Mouse (Mus musculus): ENCODE measurements at regions not wholly inside any gene's neighbourhood (a gene's known extent, or its start where the extent isn't known, plus 50 kb on each side); places are given as distances from the start of the nearest gene placed in this dataset.
"Not testable (repeated sequence)": the region's sequence is repeated elsewhere in the genome, so short reads cannot be mapped to it uniquely, and the experiment has no call there.

GRCm38 (mm10) chr11:56505068-56505467 lies 464.3 kb upstream of the Nmur2 start:
- in situ Hi-C loops (cut with MboI, MseI): no loop called here

- in situ Hi-C loops (cut with MboI, MseI): no loop called here
Measured at GRCm38 (mm10) chr11:56514941-56515340, 474.1 kb upstream of the Nmur2 start.

- in situ Hi-C loops (cut with MboI, MseI): no loop called here
Measured at GRCm38 (mm10) chr11:56518486-56518885, 477.7 kb upstream of the Nmur2 start.

- in situ Hi-C loops (cut with MboI, MseI): no loop called here
Measured at GRCm38 (mm10) chr11:56550736-56551135, 460.5 kb upstream of the Gria1 start.

GRCm38 (mm10) chr11:56556332-56556731 lies 454.9 kb upstream of the Gria1 start:
- in situ Hi-C loops (cut with MboI, MseI): no loop called here

GRCm38 (mm10) chr11:56580028-56580427 lies 431.2 kb upstream of the Gria1 start:
- in situ Hi-C loops (cut with MboI, MseI): no loop called here

GRCm38 (mm10) chr11:56583054-56583453 lies 428.1 kb upstream of the Gria1 start:
- in situ Hi-C loops (cut with MboI, MseI): no loop called here

GRCm38 (mm10) chr11:56593435-56593834 lies 417.8 kb upstream of the Gria1 start:
- in situ Hi-C loops (cut with MboI, MseI): not testable (repeated sequence)

- in situ Hi-C loops (cut with MboI, MseI): no loop called here
Measured at GRCm38 (mm10) chr11:56603742-56604141, 407.4 kb upstream of the Gria1 start.

- in situ Hi-C loops (cut with MboI, MseI): loop anchor here in 1 of 2 experiments (25.0 kb wide), 1 partner anchor 990 kb away; no protein-coding TSS in a partner anchor
Measured at GRCm38 (mm10) chr11:56627659-56628058, 383.5 kb upstream of the Gria1 start.

- in situ Hi-C loops (cut with MboI, MseI): loop anchor here (10.0 to 25.0 kb wide), 2 partner anchors 996 to 1359 kb away; no protein-coding TSS in a partner anchor
Measured at GRCm38 (mm10) chr11:56633445-56633844, 377.7 kb upstream of the Gria1 start.

GRCm38 (mm10) chr11:56636606-56637226 lies 374.5 kb upstream of the Gria1 start:
- in situ Hi-C loops (cut with MboI, MseI): loop anchor here (10.0 to 25.0 kb wide), 2 partner anchors 999 to 1362 kb away; no protein-coding TSS in a partner anchor

- in situ Hi-C loops (cut with MboI, MseI): loop anchor here in 1 of 2 experiments (25.0 kb wide), 1 partner anchor 1004 kb away; no protein-coding TSS in a partner anchor
Measured at GRCm38 (mm10) chr11:56641716-56642115, 369.5 kb upstream of the Gria1 start.
